Comparison of ENCODE assay signal across 7 mouse cellular contexts in the genomic region with DNA sequence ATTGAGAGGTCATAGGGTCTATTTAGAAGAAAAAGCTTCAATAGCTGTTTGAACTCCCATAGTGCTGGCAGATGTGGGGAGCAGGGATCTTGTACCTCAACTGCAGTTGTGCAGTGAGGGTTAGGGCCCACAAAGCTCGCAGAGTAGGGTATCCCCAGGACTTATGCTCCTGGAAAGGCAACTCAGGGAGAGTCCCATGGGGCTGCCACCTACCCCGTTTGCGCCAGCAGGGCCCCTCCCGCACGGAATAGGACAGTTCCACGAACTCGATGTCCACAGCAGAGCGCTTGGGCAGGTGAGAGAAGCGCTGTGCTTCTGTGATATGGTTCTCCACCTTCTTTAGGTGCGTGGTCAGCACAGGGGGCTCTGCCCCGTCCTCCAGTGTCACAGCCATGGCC. TPM values are rescaled to one million over a fixed set of nuclear protein-coding genes. Genes with fewer than 3 reads are reported as not detected.
DNase-seq lines count a peak whose midpoint lies in the region; ATAC-seq and TF ChIP-seq lines count a peak whose summit lies in the region.

No protein-coding gene starts in this region.

- ATAC-seq in lung, postnatal 0 days, result peak; percentile 21; the same call in 1 of the 2 replicates
- ATAC-seq in erythroid progenitor cell, adult 5-6 weeks (replicated peaks; ENCODE audit: low FRiP score, poor library complexity, severe bottlenecking), result peak; percentile 17; the same call in 1 of the 2 replicates
- ATAC-seq in limb, embryonic 14.5 days (ENCODE audit: low FRiP score, low read depth), result no peak

- H3K36me3 ChIP-seq in lung, postnatal 0 days (ENCODE audit: insufficient read depth, low read length), result no peaks in the 10 kb centered on the region
- H3K36me3 ChIP-seq in limb, embryonic 14.5 days (ENCODE audit: control insufficient read depth, insufficient read depth, low read length), result peaks cover 13% of the 10 kb centered on the region
- H3K36me3 ChIP-seq in small intestine, adult 2 months (ENCODE audit: control insufficient read depth, insufficient read depth, low read length), result peaks cover 6% of the 10 kb centered on the region; the same call in 1 of the 2 replicates

- no peaks in the 10 kb centered on the region for H3K9me3 ChIP-seq in lung, postnatal 0 days (ENCODE audit: low read length)
- H3K9me3 ChIP-seq in limb, embryonic 14.5 days (ENCODE audit: control insufficient read depth, low read length), result no peaks in the 10 kb centered on the region

- H3K4me1 ChIP-seq in lung, postnatal 0 days (ENCODE audit: insufficient read depth, low read depth, low read length), result peaks cover 14% of the 10 kb centered on the region; the same call in 1 of the 2 replicates
- H3K4me1 ChIP-seq in limb, embryonic 14.5 days (ENCODE audit: control insufficient read depth, insufficient read depth, low read length), result peaks cover 11% of the 10 kb centered on the region
- H3K4me1 ChIP-seq in small intestine, adult 2 months (ENCODE audit: control insufficient read depth, insufficient read depth, insufficient read length, low read length), result peaks cover 10% of the 10 kb centered on the region

- DNase-seq in lung, postnatal 0 days (ENCODE audit: low spot score), result no peak
- no peak for DNase-seq in lung, postnatal 4 days
- no peak for DNase-seq in limb, embryonic 14.5 days (ENCODE audit: low spot score)
- DNase-seq in left cerebral cortex, adult 11 months (ENCODE audit: low spot score), result no peak
- no peak for DNase-seq in cerebellum, adult 11-12 months

- WGBS in lung, postnatal 0 days, result 12% methylated on average over 11 of the region's 11 CpGs
- WGBS in limb, embryonic 14.5 days, result 3% methylated on average over 11 of the region's 11 CpGs
- WGBS in small intestine, adult 2 months, result 33% methylated on average over 11 of the region's 11 CpGs

- TF ChIP-seq EP300 in lung, postnatal 0 days (IDR thresholded peaks at IDR 0.05), result no peak

- no peak overlapping the region for H3K27ac ChIP-seq in lung, postnatal 0 days (ENCODE audit: low read length)
- H3K27ac ChIP-seq in limb, embryonic 14.5 days (replicated peaks; ENCODE audit: low read depth, low read length), result no peak overlapping the region
- H3K27ac ChIP-seq in small intestine, adult 2 months (ENCODE audit: insufficient read depth, low read depth, low read length), result no peak overlapping the region

- peaks cover 12% of the 10 kb centered on the region for H3K27me3 ChIP-seq in lung, postnatal 0 days (replicated peaks; ENCODE audit: insufficient read depth, low read length)
- H3K27me3 ChIP-seq in limb, embryonic 14.5 days (ENCODE audit: control insufficient read depth, insufficient read depth, low read length), result no peaks in the 10 kb centered on the region
- H3K27me3 ChIP-seq in small intestine, adult 2 months (ENCODE audit: control insufficient read depth, insufficient read depth, low read length), result peaks cover 22% of the 10 kb centered on the region

- TF ChIP-seq POLR2A in limb, embryonic 14.5 days (IDR thresholded peaks at IDR 0.05; ENCODE audit: borderline replicate concordance, extremely low read depth, insufficient read depth, insufficient read length), result no peak
- TF ChIP-seq POLR2A in small intestine, adult 2 months (IDR thresholded peaks at IDR 0.05; ENCODE audit: low read depth, low read length), result no peak

- H3K9ac ChIP-seq in lung, postnatal 0 days (replicated peaks; ENCODE audit: low read depth), result peak overlapping the region; percentile 19; the same call in 1 of the 2 replicates
- H3K9ac ChIP-seq in limb, embryonic 14.5 days (ENCODE audit: low read depth, low read length, severe bottlenecking), result peak overlapping the region; percentile 76

- no peak for TF ChIP-seq CTCF in lung, postnatal 0 days (IDR thresholded peaks at IDR 0.05)
- no peak for TF ChIP-seq CTCF in small intestine, adult 2 months (IDR thresholded peaks at IDR 0.05; ENCODE audit: extremely low read depth, insufficient read length, insufficient replicate concordance, low read depth, low read length)

- peak overlapping the region; percentile 40 for H3K4me3 ChIP-seq in lung, postnatal 0 days (ENCODE audit: low read depth, low read length)
- peak overlapping the region; percentile 63 for H3K4me3 ChIP-seq in limb, embryonic 14.5 days (replicated peaks; ENCODE audit: low read length)
- H3K4me3 ChIP-seq in small intestine, adult 2 months (ENCODE audit: low read depth, low read length), result peak overlapping the region; percentile 51

- H3K4me2 ChIP-seq in lung, postnatal 0 days (replicated peaks; ENCODE audit: low read depth, low read length), result peak overlapping the region; percentile 76
- peak overlapping the region; percentile 84 for H3K4me2 ChIP-seq in limb, embryonic 14.5 days (replicated peaks; ENCODE audit: low read depth, low read length, severe bottlenecking)

RNA-seq across cellular contexts. Expression of a gene that starts 1.4 kb away (rescaled TPM):
- polyA plus RNA-seq in lung, postnatal 0 days (2015; fragmentation: Nextera tagmentation; extraction: Ambion mirVana), result 0.47 and 0.63 TPM in 2 replicates
- total RNA-seq in erythroid progenitor cell, adult 5-6 weeks (2015; ENCODE audit: low replicate concordance), result 314 and 326 TPM in 2 replicates
- total RNA-seq in erythroid progenitor cell, adult 5-6 weeks (2017; ENCODE audit: low replicate concordance), result 111 and 113 TPM in 2 replicates
- polyA plus RNA-seq in limb, embryonic 14.5 days (2012; rRNA removed), result 20.8 and 35.7 TPM in 2 replicates
- polyA plus RNA-seq in limb, embryonic 14.5 days (2014; fragmentation: Nextera tagmentation; extraction: Ambion mirVana), result 4.8 and 5.0 TPM in 2 replicates
- polyA plus RNA-seq in small intestine, adult 2 months (2012; rRNA removed), result 1.3 and 2.0 TPM in 2 replicates

RNA-seq across cellular contexts. Expression of a gene that starts 18.5 kb away (rescaled TPM):
- polyA plus RNA-seq in lung, postnatal 0 days (2015; fragmentation: Nextera tagmentation; extraction: Ambion mirVana), result 10.0 and 11.3 TPM in 2 replicates
- total RNA-seq in erythroid progenitor cell, adult 5-6 weeks (2015; ENCODE audit: low replicate concordance), result 37.5 and 59.1 TPM in 2 replicates
- total RNA-seq in erythroid progenitor cell, adult 5-6 weeks (2017; ENCODE audit: low replicate concordance), result 35.2 and 65.6 TPM in 2 replicates
- 39.4 and 46.7 TPM in 2 replicates for polyA plus RNA-seq in limb, embryonic 14.5 days (2012; rRNA removed)
- 18.0 and 22.0 TPM in 2 replicates for polyA plus RNA-seq in limb, embryonic 14.5 days (2014; fragmentation: Nextera tagmentation; extraction: Ambion mirVana)
- 20.6 and 20.8 TPM in 2 replicates for polyA plus RNA-seq in small intestine, adult 2 months (2012; rRNA removed)

RNA-seq across cellular contexts. Expression of a gene that starts 18.6 kb away (rescaled TPM):
- polyA plus RNA-seq in lung, postnatal 0 days (2015; fragmentation: Nextera tagmentation; extraction: Ambion mirVana), result 9.4 and 10.1 TPM in 2 replicates
- 0.84 and 2.5 TPM in 2 replicates for total RNA-seq in erythroid progenitor cell, adult 5-6 weeks (2015; ENCODE audit: low replicate concordance)
- 1.2 and 2.6 TPM in 2 replicates for total RNA-seq in erythroid progenitor cell, adult 5-6 weeks (2017; ENCODE audit: low replicate concordance)
- polyA plus RNA-seq in limb, embryonic 14.5 days (2012; rRNA removed), result 8.6 and 10.5 TPM in 2 replicates
- 12.6 and 13.5 TPM in 2 replicates for polyA plus RNA-seq in limb, embryonic 14.5 days (2014; fragmentation: Nextera tagmentation; extraction: Ambion mirVana)
- polyA plus RNA-seq in small intestine, adult 2 months (2012; rRNA removed), result 3.1 and 7.5 TPM in 2 replicates

RNA-seq across cellular contexts. Expression of a gene that starts 33.1 kb away (rescaled TPM):
- 8.1 and 10.3 TPM in 2 replicates for polyA plus RNA-seq in lung, postnatal 0 days (2015; fragmentation: Nextera tagmentation; extraction: Ambion mirVana)
- 46.1 and 54.8 TPM in 2 replicates for total RNA-seq in erythroid progenitor cell, adult 5-6 weeks (2015; ENCODE audit: low replicate concordance)
- 70.0 and 83.0 TPM in 2 replicates for total RNA-seq in erythroid progenitor cell, adult 5-6 weeks (2017; ENCODE audit: low replicate concordance)
- 19.6 and 23.1 TPM in 2 replicates for polyA plus RNA-seq in limb, embryonic 14.5 days (2012; rRNA removed)
- 7.5 and 8.0 TPM in 2 replicates for polyA plus RNA-seq in limb, embryonic 14.5 days (2014; fragmentation: Nextera tagmentation; extraction: Ambion mirVana)
- 113 and 257 TPM in 2 replicates for polyA plus RNA-seq in small intestine, adult 2 months (2012; rRNA removed)

RNA-seq across cellular contexts. Expression of a gene that starts 35.7 kb away (rescaled TPM):
- 0.13 TPM in 1 of 2 replicates, not detected in the other for polyA plus RNA-seq in lung, postnatal 0 days (2015; fragmentation: Nextera tagmentation; extraction: Ambion mirVana)
- not detected in 2 replicates for total RNA-seq in erythroid progenitor cell, adult 5-6 weeks (2015; ENCODE audit: low replicate concordance)
- total RNA-seq in erythroid progenitor cell, adult 5-6 weeks (2017; ENCODE audit: low replicate concordance), result not detected in 2 replicates
- 0.13 and 0.15 TPM in 2 replicates for polyA plus RNA-seq in limb, embryonic 14.5 days (2012; rRNA removed)
- polyA plus RNA-seq in limb, embryonic 14.5 days (2014; fragmentation: Nextera tagmentation; extraction: Ambion mirVana), result not detected in 2 replicates
- 9.9 and 23.6 TPM in 2 replicates for polyA plus RNA-seq in small intestine, adult 2 months (2012; rRNA removed)
